Mouse (Mus musculus): ENCODE measurements around the gene Gpd1l. TPM values are rescaled to one million over a fixed set of nuclear protein-coding genes. Genes with fewer than 3 reads are reported as not detected.

Gpd1l gene
- polyA plus RNA-seq, 1 experiment from 2014 or later, result 13.5 TPM

DNA sequence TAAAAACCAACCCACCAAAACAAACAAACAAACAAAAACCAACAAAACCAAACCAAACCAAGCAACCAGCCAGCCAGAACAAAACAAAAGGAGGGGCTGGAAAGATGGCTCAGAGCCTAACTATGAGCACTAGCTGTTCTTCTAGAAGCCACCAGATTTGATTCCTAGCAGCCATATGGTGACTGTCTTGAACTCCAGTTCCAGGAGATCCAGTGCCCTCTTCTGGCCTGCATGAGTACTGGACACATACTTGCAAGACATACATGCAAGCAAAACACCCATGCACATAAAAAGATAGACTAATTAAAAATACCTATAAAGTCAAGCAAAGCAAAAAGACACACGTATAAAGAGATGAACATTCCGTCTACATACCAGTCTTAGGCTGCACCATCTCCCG is 46.1 kb downstream of the Gpd1l start:
- H3K4me2 ChIP-seq, result no peak overlapping the region
- WGBS, result 84% methylated on average over 3 of the region's 3 CpGs
- H3K9ac ChIP-seq, result no peak overlapping the region

DNA sequence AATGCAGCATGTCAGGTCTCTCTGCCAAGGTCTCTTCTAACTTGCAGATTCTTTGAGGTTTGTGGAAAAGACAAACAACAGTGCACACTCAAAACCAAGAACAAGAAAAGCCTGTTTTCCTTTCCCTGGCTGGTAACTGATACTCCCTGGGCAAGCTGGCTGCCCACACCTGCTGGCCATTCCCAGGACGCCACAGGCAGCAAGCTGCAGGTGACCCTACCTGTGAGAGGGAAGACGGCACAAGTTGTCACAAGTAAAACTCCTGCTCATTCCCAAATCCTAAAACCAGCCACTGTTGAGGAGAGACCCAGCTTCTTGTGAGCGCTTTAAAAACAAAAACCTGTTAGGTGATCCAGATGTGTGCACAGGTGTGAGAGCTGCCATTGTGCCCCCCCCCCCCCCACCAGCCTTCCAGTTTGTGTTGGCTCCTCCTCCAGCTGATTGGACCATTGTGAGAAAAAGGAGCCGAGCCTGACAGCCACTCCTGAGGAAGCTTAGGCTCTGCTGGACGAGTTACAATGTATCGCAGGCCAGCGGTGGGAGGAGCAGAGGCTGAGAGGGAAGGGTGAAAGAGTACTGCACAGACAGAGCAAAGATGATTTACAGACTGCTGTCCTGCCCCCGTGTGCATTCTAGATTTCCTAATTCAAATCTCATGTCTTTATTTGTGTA is 47.7 kb downstream of the Gpd1l start:
- no peaks in the 10 kb centered on the region for H3K4me1 ChIP-seq
- H3K27ac ChIP-seq (replicated peaks), result no peak overlapping the region
- no peak overlapping the region for H3K9ac ChIP-seq
- 27% methylated on average over 8 of the region's 8 CpGs for WGBS
- no peaks in the 10 kb centered on the region for H3K36me3 ChIP-seq
- no peak overlapping the region for H3K4me3 ChIP-seq
- H3K27me3 ChIP-seq (replicated peaks), result no peaks in the 10 kb centered on the region
- peaks cover 7% of the 10 kb centered on the region; the same call in 1 of the 2 replicates for H3K9me3 ChIP-seq
- no peak overlapping the region for H3K4me2 ChIP-seq
- no peak for ATAC-seq (ENCODE audit: extremely low read depth, insufficient number of reproducible peaks, low FRiP score, low TSS enrichment)

More for the DNA sequence above, 46.1 kb downstream of the Gpd1l start:
- no peak for ATAC-seq (ENCODE audit: extremely low read depth, insufficient number of reproducible peaks, low FRiP score, low TSS enrichment)
- Histone ChIP-seq H3K27ac (replicated peaks) (no peak overlapping the region), H3K36me3 (no peaks in the 10 kb centered on the region), H3K9me3 (peaks cover 7% of the 10 kb centered on the region; the same call in 1 of the 2 replicates), H3K27me3 (replicated peaks) (no peaks in the 10 kb centered on the region), H3K4me1 (no peaks in the 10 kb centered on the region), H3K4me3 (no peak overlapping the region)

DNA sequence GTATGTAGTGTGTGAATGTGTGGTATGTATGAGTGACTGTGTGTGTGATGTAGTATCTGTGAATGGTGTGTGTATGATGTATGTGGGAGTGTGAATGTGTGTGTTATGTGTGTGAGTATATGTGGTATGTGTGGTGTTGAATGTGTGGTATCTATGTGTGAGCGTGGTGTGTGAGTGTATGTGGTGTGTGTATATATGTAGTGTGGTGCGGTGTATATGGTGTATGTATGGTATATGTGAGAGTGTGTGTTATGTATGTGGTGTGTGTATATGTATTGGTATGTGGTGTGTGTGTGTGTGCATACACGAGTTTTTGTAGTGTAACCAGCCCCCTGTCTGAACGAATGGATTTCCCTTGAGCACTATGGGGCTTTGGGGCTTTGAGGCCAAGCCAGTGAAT is 48.2 kb downstream of the Gpd1l start:
- no peaks in the 10 kb centered on the region for H3K4me1 ChIP-seq
- no peak overlapping the region for H3K27ac ChIP-seq (replicated peaks)
- H3K27me3 ChIP-seq (replicated peaks), result no peaks in the 10 kb centered on the region
- no peak overlapping the region for H3K4me3 ChIP-seq
- no peak overlapping the region for H3K9ac ChIP-seq
- H3K4me2 ChIP-seq, result no peak overlapping the region
- H3K9me3 ChIP-seq, result peaks cover 7% of the 10 kb centered on the region; the same call in 1 of the 2 replicates
- no peaks in the 10 kb centered on the region for H3K36me3 ChIP-seq
- 76% methylated on average over 4 of the region's 4 CpGs for WGBS
- no peak for ATAC-seq (ENCODE audit: extremely low read depth, insufficient number of reproducible peaks, low FRiP score, low TSS enrichment)

DNA sequence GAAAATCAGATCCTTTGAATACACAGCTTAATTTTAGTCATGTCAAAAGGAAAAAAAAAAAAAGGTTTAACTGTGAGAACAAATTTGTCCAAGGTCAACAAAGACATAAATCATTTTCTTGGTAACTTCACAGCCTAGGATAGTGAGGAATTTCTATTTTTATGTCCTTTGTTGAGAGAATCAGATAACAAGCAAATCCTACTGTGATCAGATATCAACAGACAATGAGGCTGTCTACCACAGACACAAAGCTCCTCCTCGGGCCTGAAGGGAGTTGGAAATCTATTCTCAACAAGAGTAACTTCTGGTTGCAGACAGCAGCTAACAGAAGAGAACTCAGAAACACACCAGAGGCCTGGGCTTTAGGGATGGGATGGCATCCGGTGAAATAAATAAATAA is 51.8 kb downstream of the Gpd1l start:
- Histone ChIP-seq H3K4me3 (no peak overlapping the region), H3K4me1 (no peaks in the 10 kb centered on the region), H3K27ac (replicated peaks) (no peak overlapping the region), H3K4me2 (no peak overlapping the region), H3K27me3 (replicated peaks) (no peaks in the 10 kb centered on the region), H3K9ac (no peak overlapping the region), H3K9me3 (no peaks in the 10 kb centered on the region), H3K36me3 (no peaks in the 10 kb centered on the region)
- no peak for ATAC-seq (ENCODE audit: extremely low read depth, insufficient number of reproducible peaks, low FRiP score, low TSS enrichment)
- 66% methylated on average over 2 of the region's 2 CpGs for WGBS

DNA sequence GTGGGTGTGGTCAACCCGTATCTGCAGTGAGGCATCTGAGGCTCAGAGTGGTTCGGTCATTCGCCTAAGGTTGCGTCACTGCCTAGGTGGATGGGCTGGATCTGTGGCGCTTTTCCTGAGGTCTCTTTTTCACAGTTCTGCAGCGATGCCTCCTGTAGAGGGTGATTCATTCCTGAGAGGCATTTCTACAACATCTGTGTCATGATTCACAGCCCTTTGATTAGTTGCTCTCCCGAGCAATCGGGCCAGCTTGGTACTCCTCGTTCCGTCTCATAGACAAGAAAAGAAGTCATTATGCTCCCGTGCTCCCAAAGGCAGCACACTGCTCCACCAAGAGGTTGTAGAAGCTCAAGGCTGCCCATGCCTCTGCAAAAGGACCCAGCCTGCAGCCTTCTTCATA is 78.5 kb downstream of the Gpd1l start:
- H3K4me2 ChIP-seq, result no peak overlapping the region
- no peak for ATAC-seq (ENCODE audit: extremely low read depth, insufficient number of reproducible peaks, low FRiP score, low TSS enrichment)
- H3K9ac ChIP-seq, result no peak overlapping the region
- H3K27me3 ChIP-seq (replicated peaks), result peaks cover 3% of the 10 kb centered on the region; the same call in 1 of the 2 replicates
- H3K4me1 ChIP-seq, result 0 out of 2 replicates have a peak, but pooled peaks cover 4% of the 10 kb centered on the region
- H3K27ac ChIP-seq (replicated peaks), result no peak overlapping the region
- no peaks in the 10 kb centered on the region for H3K9me3 ChIP-seq
- H3K4me3 ChIP-seq, result no peak overlapping the region
- H3K36me3 ChIP-seq, result no peaks in the 10 kb centered on the region
- 48% methylated on average over 11 of the region's 11 CpGs for WGBS

DNA sequence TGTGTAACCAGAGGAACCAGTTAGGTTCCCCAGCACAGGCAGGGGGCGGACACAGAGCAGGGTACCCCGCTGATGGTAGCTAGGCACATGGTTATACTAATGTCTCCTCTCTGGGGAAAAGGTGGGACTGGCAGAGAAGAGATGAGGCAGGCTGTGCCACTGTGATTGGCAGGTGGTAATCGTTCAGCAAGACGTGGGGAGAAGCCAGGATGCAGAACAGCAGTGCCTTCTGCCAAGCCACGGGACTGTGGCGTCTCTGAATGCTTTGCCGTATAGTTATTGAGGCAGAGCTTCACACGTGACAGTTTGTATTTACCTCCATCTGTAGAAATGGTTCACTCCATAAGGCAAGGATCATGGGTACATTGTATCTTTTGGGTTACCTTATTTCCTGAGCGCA is 79.1 kb downstream of the Gpd1l start:
- no peak for ATAC-seq (ENCODE audit: extremely low read depth, insufficient number of reproducible peaks, low FRiP score, low TSS enrichment)
- H3K27me3 ChIP-seq (replicated peaks), result peaks cover 3% of the 10 kb centered on the region; the same call in 1 of the 2 replicates
- no peak overlapping the region for H3K4me2 ChIP-seq
- H3K4me3 ChIP-seq, result no peak overlapping the region
- H3K9me3 ChIP-seq, result no peaks in the 10 kb centered on the region
- H3K27ac ChIP-seq (replicated peaks), result no peak overlapping the region
- no peaks in the 10 kb centered on the region for H3K36me3 ChIP-seq
- WGBS, result 67% methylated on average over 9 of the region's 9 CpGs
- no peak overlapping the region for H3K9ac ChIP-seq
- H3K4me1 ChIP-seq, result 0 out of 2 replicates have a peak, but pooled peaks cover 4% of the 10 kb centered on the region

DNA sequence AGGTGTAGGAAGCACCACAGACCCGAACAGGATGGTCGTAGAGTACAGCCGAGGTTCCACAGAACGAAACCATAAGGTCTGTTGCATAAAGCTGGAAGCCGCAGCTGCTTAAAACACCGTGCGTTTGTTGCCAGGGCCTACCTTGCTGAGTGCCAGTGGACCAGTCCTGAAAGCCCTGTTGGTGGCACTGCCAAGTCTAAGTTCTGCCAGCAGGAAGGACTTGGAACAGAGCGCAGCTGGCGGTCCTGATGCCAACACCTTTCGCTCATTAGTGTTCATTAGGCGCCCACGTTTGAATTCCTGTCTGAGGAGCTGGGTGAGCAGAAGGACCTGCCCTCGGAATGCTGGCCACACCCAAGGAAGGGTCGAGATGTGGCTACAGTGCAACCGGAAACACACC is 80.5 kb downstream of the Gpd1l start:
- 79% methylated on average over 15 of the region's 15 CpGs for WGBS
- H3K27me3 ChIP-seq (replicated peaks), result peaks cover 3% of the 10 kb centered on the region; the same call in 1 of the 2 replicates
- no peaks in the 10 kb centered on the region for H3K9me3 ChIP-seq
- no peak overlapping the region for H3K27ac ChIP-seq (replicated peaks)
- no peak overlapping the region for H3K4me3 ChIP-seq
- no peaks in the 10 kb centered on the region for H3K36me3 ChIP-seq
- H3K9ac ChIP-seq, result no peak overlapping the region
- H3K4me1 ChIP-seq, result 0 out of 2 replicates have a peak, but pooled peaks cover 4% of the 10 kb centered on the region
- no peak for ATAC-seq (ENCODE audit: extremely low read depth, insufficient number of reproducible peaks, low FRiP score, low TSS enrichment)
- no peak overlapping the region for H3K4me2 ChIP-seq

DNA sequence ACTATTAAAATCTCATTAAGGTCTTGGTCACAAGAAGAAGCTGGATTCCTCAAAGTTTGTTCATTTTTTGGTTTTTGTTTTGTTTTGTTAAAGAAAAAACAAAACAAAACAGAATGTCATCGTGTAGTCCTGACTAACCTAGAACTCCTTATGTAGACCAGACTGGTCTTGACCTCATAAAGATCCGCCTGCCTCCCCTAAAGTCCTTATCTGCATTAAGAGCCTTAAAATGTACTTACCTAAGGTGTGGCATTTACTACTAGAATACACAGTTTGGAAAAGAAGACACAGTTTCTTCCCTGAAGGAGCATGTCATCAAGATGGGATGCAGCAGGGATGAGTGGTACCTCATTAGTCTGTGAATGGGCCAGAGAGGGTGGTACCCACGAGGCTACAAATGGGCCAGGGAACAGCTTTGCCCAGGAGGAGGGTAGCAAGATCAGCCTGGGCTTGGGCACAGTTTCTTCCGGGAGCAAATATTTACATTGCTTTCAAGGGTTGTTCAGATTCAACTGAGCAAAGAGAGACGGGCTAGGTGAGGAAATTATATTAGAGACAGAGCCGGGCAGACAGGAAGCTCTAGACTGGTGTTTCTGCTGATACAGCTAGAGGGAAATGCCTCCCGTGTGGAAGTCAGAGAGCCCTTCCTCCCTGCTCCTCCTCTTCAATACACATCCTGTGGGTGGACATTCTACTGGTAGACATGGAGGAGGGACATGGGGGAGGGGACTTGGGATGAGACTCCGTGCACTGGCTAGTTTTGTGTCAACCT is 82.2 kb downstream of the Gpd1l start:
- H3K4me3 ChIP-seq, result no peak overlapping the region
- no peaks in the 10 kb centered on the region for H3K9me3 ChIP-seq
- WGBS, result 52% methylated on average over 8 of the region's 8 CpGs
- no peak overlapping the region for H3K4me2 ChIP-seq
- H3K4me1 ChIP-seq, result 0 out of 2 replicates have a peak, but pooled peaks cover 4% of the 10 kb centered on the region
- no peak for ATAC-seq (ENCODE audit: extremely low read depth, insufficient number of reproducible peaks, low FRiP score, low TSS enrichment)
- no peaks in the 10 kb centered on the region for H3K36me3 ChIP-seq
- no peak overlapping the region for H3K9ac ChIP-seq
- H3K27ac ChIP-seq (replicated peaks), result no peak overlapping the region
- H3K27me3 ChIP-seq (replicated peaks), result peaks cover 3% of the 10 kb centered on the region; the same call in 1 of the 2 replicates

Other genes starting within 250 kb of the Gpd1l start
- 74.5 and 78.4 TPM in 2 replicates for gene Dync1li1, start 245.2 kb downstream of the Gpd1l start, polyA plus RNA-seq (2015; fragmentation: Nextera tagmentation; extraction: Ambion mirVana)
- gene Cmtm6, start 202.9 kb downstream of the Gpd1l start, polyA plus RNA-seq (2015; fragmentation: Nextera tagmentation; extraction: Ambion mirVana), result 34.6 and 37.5 TPM in 2 replicates
- gene Cmtm7, start 152.1 kb downstream of the Gpd1l start, polyA plus RNA-seq (2015; fragmentation: Nextera tagmentation; extraction: Ambion mirVana), result 107 and 118 TPM in 2 replicates
- 14.3 and 16.4 TPM in 2 replicates for gene Cmtm8, start 89.8 kb downstream of the Gpd1l start, polyA plus RNA-seq (2015; fragmentation: Nextera tagmentation; extraction: Ambion mirVana)
- gene Osbpl10, start 44.6 kb upstream of the Gpd1l start, polyA plus RNA-seq (2015; fragmentation: Nextera tagmentation; extraction: Ambion mirVana), result 1.4 and 1.5 TPM in 2 replicates
- 210 and 263 TPM in 2 replicates for gene Rps27rt, start 48.8 kb upstream of the Gpd1l start, polyA plus RNA-seq (2015; fragmentation: Nextera tagmentation; extraction: Ambion mirVana)

All from heart, embryonic 13.5 days (tissue).